Mouse (Mus musculus) midbrain, embryonic 11.5 days (tissue): ENCODE data around the gene Astl. TPM values are rescaled to one million over a fixed set of nuclear protein-coding genes. Genes with fewer than 3 reads are reported as not detected.
"Not testable (repeated sequence)": the region's sequence is repeated elsewhere in the genome, so short reads cannot be mapped to it uniquely, and the experiment has no call there.

Experiments used
- ATAC-seq: fragments of 200-750 bp; cut with Nextera tagmentation; 2 replicates; pipeline ENCODE4 v1.8.0; 2017; ENCODE audit warnings: moderate TSS enrichment, moderate library complexity; ENCODE audit not compliant: low FRiP score
- DNase-seq: peaks from one replicate; pipeline ENCODE4 v3.0.0; 2015; ENCODE audit warnings: low spot score; ENCODE audit errors: missing footprints
- H3K27ac ChIP-seq: fragments of 300-500 bp; sonication (generic); 2 replicates; pipeline ENCODE4 v1.5.1; 2014; ENCODE audit warnings: low read depth, low read length
- H3K27me3 ChIP-seq: fragments of 300-500 bp; sonication (generic); 2 replicates; pipeline ENCODE4 v1.6.1; 2014; ENCODE audit warnings: mild to moderate bottlenecking, low read length, moderate library complexity, mixed read lengths; ENCODE audit not compliant: control insufficient read depth, insufficient read depth
- H3K36me3 ChIP-seq: fragments of 300-500 bp; sonication (generic); 2 replicates; pipeline ENCODE4 v1.6.1; 2014; ENCODE audit warnings: mild to moderate bottlenecking, low read length, moderate library complexity, mixed read lengths; ENCODE audit not compliant: control insufficient read depth, insufficient read depth
- H3K4me1 ChIP-seq: fragments of 300-500 bp; sonication (generic); 2 replicates; pipeline ENCODE4 v1.6.1; 2014; ENCODE audit warnings: low read length; ENCODE audit not compliant: control insufficient read depth, insufficient read depth
- H3K4me2 ChIP-seq: fragments of 300-500 bp; sonication (generic); 2 replicates; pipeline ENCODE4 v1.6.1; 2014; ENCODE audit warnings: mild to moderate bottlenecking, moderate library complexity
- H3K4me3 ChIP-seq: fragments of 300-500 bp; sonication (generic); 2 replicates; pipeline ENCODE4 v1.5.1; 2014; ENCODE audit warnings: low read depth, low read length
- H3K9ac ChIP-seq: fragments of 300-500 bp; sonication (generic); 2 replicates; pipeline ENCODE4 v1.6.1; 2014; ENCODE audit warnings: low read length
- H3K9me3 ChIP-seq: fragments of 300-500 bp; sonication (generic); 2 replicates; pipeline ENCODE4 v1.6.1; 2016; ENCODE audit warnings: low read length; ENCODE audit not compliant: control insufficient read depth
- WGBS: fragments of 180-500 bp; shearing (Covaris S2); extraction: QIAGEN DNeasy Blood & Tissue Kit; methylation state at CpG from one replicate; pipeline ENCODE4 v1.1.7; 2014; 5-methylcytosine and 5-hydroxymethylcytosine counted together
- polyA plus RNA-seq: library from polyadenylated mRNA; unstranded; fragments of >200 nt; fragmentation: Nextera tagmentation; extraction: Ambion mirVana; gene quantifications from 2 replicates; pipeline ENCODE4 v1.2.1, GENCODE M21; 2014

The Astl gene
- not detected in 2 replicates for polyA plus RNA-seq

DNA sequence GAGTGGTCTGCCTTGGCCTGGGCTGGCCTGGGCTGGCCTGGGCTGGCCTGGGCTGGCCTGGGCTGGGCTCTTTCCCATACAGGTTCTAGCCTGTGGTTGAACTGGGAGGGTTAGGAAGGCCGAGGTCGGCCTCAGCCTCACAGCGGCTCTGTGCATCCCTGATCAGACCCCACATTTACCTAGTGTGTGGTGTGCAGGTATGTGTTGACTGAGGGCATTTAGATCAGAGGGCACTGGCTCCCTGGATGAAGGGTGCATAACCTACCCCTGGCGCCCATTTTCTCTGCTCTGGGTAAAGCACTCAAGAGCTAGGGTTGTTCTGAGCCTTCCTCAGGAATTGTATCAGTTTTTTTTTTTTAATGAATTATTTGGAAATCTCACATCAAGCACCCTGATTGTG is at the start of gene Astl:
Astl (plus strand) TSS at position 224 of the 400 bp plus-strand sequence.
- Histone ChIP-seq H3K4me1 (peaks cover 5% of the 10 kb centered on the region), H3K27me3 (peaks cover 24% of the 10 kb centered on the region), H3K27ac (no peak within 1 kb of the TSS), H3K36me3 (no peaks in the 10 kb centered on the region), H3K9ac (no peak within 1 kb of the TSS), H3K9me3 (no peaks in the 10 kb centered on the region), H3K4me2 (no peak within 1 kb of the TSS), H3K4me3 (no peak within 1 kb of the TSS)
- no peak for DNase-seq
- ATAC-seq: no peak
- 80% methylated on average over 4 of the region's 4 CpGs for WGBS

GRCm38 (mm10) chr2:127292250-127292649 is 46.2 kb upstream of the Astl start:
- no peaks in the 10 kb centered on the region for H3K9me3 ChIP-seq
- peak; percentile 4 for DNase-seq
- no peak overlapping the region for H3K4me3 ChIP-seq
- 80% methylated on average over 4 of the region's 4 CpGs for WGBS
- ATAC-seq: no peak
- no peaks in the 10 kb centered on the region for H3K4me1 ChIP-seq
- no peaks in the 10 kb centered on the region for H3K27me3 ChIP-seq
- no peak overlapping the region for H3K4me2 ChIP-seq
- peaks cover 11% of the 10 kb centered on the region for H3K36me3 ChIP-seq
- no peak overlapping the region for H3K9ac ChIP-seq
- H3K27ac ChIP-seq: no peak overlapping the region

GRCm38 (mm10) chr2:127297001-127297805 is 41.2 kb upstream of the Astl start:
- H3K9ac ChIP-seq: no peak overlapping the region
- no peak for ATAC-seq
- WGBS: 93% methylated on average over 7 of the region's 7 CpGs
- no peak overlapping the region for H3K27ac ChIP-seq
- H3K9me3 ChIP-seq: no peaks in the 10 kb centered on the region
- no peaks in the 10 kb centered on the region for H3K27me3 ChIP-seq
- H3K4me3 ChIP-seq: no peak overlapping the region
- H3K36me3 ChIP-seq: peaks cover 21% of the 10 kb centered on the region
- H3K4me2 ChIP-seq: no peak overlapping the region
- DNase-seq: no peak
- no peaks in the 10 kb centered on the region for H3K4me1 ChIP-seq

DNA sequence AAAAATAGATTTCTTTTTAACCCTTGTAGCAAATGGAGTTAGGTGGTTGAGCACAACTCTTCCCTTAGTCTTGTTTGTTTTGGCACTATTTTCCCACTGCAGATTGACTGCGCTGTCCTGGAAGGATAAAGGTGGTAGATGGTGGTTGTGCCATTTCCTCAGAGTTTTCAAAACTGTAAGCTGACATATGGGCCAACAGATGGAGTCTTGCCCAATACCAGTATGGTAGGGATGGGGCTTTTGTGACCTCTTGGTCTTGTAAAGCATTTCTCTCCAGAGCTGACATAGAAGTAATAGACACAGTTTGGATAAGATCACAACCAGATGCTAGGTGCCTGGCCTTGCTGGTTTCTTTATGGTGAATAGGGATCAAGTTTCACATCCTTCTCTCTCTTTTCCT is 40.4 kb upstream of the Astl start:
- H3K4me3 ChIP-seq: no peak overlapping the region
- no peaks in the 10 kb centered on the region for H3K27me3 ChIP-seq
- H3K36me3 ChIP-seq: peaks cover 19% of the 10 kb centered on the region
- no peak overlapping the region for H3K9ac ChIP-seq
- no peak overlapping the region for H3K4me2 ChIP-seq
- no peak for DNase-seq
- no peak overlapping the region for H3K27ac ChIP-seq
- no peaks in the 10 kb centered on the region for H3K4me1 ChIP-seq
- WGBS: 95% methylated on average over 1 of the region's 1 CpGs
- ATAC-seq: no peak
- H3K9me3 ChIP-seq: no peaks in the 10 kb centered on the region

DNA sequence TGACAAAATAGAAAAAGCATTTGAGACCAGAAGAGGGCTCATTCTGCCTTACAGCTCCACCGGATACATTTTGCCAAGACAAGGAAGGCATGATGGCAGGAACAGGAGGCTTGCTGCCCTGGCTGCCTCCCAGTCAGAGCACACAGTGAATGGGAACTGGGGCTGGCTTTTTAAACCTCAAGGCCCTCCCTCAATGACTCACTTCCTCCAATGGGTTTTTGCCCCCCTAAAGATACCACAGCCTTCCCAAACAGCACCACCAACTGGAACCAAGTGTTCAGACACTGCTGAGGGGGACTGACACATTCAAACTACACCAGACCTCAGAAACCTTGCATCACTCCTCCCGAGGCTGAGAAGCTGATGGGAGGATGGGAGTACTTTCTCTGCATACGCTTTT is 37.7 kb upstream of the Astl start:
- H3K4me2 ChIP-seq: no peak overlapping the region
- 83% methylated on average over 3 of the region's 3 CpGs for WGBS
- peaks cover 16% of the 10 kb centered on the region for H3K36me3 ChIP-seq
- no peaks in the 10 kb centered on the region for H3K4me1 ChIP-seq
- ATAC-seq: no peak
- no peak for DNase-seq
- no peak overlapping the region for H3K9ac ChIP-seq
- no peak overlapping the region for H3K27ac ChIP-seq
- H3K9me3 ChIP-seq: no peaks in the 10 kb centered on the region
- H3K4me3 ChIP-seq: no peak overlapping the region
- H3K27me3 ChIP-seq: no peaks in the 10 kb centered on the region

DNA sequence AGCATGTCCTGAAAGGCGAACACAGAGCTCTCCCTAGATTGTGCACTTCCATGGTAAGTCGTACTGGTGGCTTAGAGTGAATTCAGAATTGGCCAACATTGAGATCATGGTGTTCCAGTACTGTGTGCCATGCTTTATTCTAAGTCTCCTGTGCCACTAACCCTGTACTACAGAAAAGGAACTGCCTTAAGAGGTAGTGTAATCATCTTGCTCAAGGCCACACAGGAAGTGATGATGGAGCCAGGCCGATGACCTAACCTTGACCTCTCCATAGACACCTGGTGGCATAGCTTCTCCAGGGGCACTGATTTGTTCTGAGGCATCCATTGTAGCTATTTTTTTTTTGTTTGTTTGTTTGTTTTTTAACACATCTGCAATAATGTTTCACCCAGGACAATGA is 36.6 kb upstream of the Astl start:
- 91% methylated on average over 3 of the region's 3 CpGs for WGBS
- peaks cover 16% of the 10 kb centered on the region for H3K36me3 ChIP-seq
- no peak overlapping the region for H3K27ac ChIP-seq
- no peaks in the 10 kb centered on the region for H3K4me1 ChIP-seq
- H3K27me3 ChIP-seq: no peaks in the 10 kb centered on the region
- no peak overlapping the region for H3K9ac ChIP-seq
- no peak overlapping the region for H3K4me2 ChIP-seq
- no peaks in the 10 kb centered on the region for H3K9me3 ChIP-seq
- DNase-seq (no peak), ATAC-seq (no peak)
- H3K4me3 ChIP-seq: no peak overlapping the region

DNA sequence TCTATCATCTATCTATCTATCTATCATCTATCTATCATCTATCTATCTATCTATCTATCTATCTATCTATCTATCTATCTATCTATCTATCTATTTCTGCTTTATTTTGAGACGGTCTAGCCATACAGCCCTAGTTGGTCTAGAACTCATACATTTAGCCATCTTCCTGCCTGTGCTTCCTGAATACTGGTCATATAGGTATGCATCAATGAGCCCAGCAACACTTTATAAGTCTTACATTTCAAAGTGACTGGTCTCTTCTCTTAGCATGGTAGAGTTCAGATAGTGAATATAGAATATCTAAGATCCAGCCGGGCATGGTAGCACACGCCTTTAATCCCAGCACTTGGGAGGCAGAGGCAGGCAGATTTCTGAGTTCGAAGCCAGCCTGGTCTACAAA is 34.2 kb upstream of the Astl start:
- not testable (repeated sequence) for H3K4me1 ChIP-seq, H3K36me3 ChIP-seq, DNase-seq, H3K27ac ChIP-seq, H3K27me3 ChIP-seq, H3K4me2 ChIP-seq, H3K4me3 ChIP-seq, H3K9me3 ChIP-seq, H3K9ac ChIP-seq, ATAC-seq
- 97% methylated on average over 4 of the region's 4 CpGs for WGBS

DNA sequence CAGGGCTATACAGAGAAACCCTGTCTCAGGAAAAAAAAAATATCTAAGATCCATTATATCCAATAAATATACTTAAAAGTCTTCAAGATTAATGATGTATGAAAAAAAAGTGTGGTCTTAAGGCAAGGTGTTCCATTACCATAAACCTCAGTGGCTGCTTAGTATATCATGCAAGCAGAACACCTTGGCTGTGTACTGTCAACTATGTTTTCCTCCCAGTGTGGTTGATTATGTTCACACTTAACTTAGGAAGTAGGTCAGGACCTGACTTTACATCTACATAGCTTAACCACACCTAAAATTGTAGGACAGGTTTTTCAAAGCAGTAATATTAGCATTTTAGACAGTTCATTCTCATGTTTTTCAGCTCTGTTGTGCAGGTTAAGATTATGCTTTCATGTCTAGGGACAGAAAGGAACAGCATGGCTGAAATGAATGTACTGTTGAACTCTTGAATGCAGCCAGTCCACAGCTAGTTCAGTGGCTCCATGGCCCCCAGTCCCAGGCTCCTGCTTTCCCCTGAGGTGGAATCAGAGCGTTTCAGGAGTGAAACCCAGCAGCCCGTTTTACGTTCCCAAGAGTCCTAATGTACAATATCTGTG is 33.7 kb upstream of the Astl start:
- Histone ChIP-seq H3K27ac (no peak overlapping the region), H3K4me3 (no peak overlapping the region), H3K27me3 (no peaks in the 10 kb centered on the region), H3K4me1 (no peaks in the 10 kb centered on the region), H3K36me3 (0 out of 2 replicates have a peak, but pooled peaks cover 2% of the 10 kb centered on the region), H3K9ac (no peak overlapping the region), H3K9me3 (no peaks in the 10 kb centered on the region), H3K4me2 (no peak overlapping the region)
- WGBS: 84% methylated on average over 3 of the region's 3 CpGs
- no peak for DNase-seq
- no peak for ATAC-seq

- H3K9me3 ChIP-seq: no peaks in the 10 kb centered on the region
- H3K9ac ChIP-seq: no peak overlapping the region
- H3K36me3 ChIP-seq: no peaks in the 10 kb centered on the region
- DNase-seq (no peak), ATAC-seq (no peak)
- H3K4me1 ChIP-seq: no peaks in the 10 kb centered on the region
- no peak overlapping the region for H3K4me3 ChIP-seq
- no peaks in the 10 kb centered on the region for H3K27me3 ChIP-seq
- H3K27ac ChIP-seq: no peak overlapping the region
- no peak overlapping the region for H3K4me2 ChIP-seq
These were observed 32.3 kb upstream of the Astl start for GRCm38 (mm10) chr2:127306123-127306522.
